Mouse (Mus musculus) hindbrain, postnatal 0 days (tissue): Measurements from ENCODE around the gene Ppt2. TPM values are rescaled to one million over a fixed set of nuclear protein-coding genes. Genes with fewer than 3 reads are reported as not detected.

Source experiments
- ATAC-seq: fragments of 200-750 bp; cut with Nextera tagmentation; 2 replicates; pipeline ENCODE4 v1.8.0; 2017; ENCODE audit warnings: mild to moderate bottlenecking, moderate TSS enrichment, moderate library complexity
- DNase-seq: peaks from one replicate; pipeline ENCODE4 v3.0.0-alpha.2; 2015; ENCODE audit warnings: low spot score
- H3K27ac ChIP-seq: fragments of 300-500 bp; sonication (generic); 2 replicates; pipeline ENCODE4 v1.5.1; 2014; ENCODE audit warnings: mild to moderate bottlenecking
- H3K27me3 ChIP-seq: fragments of 300-500 bp; sonication (generic); 2 replicates; pipeline ENCODE4 v1.6.1; 2014; ENCODE audit warnings: low read length, mixed read lengths; ENCODE audit not compliant: insufficient read depth
- H3K36me3 ChIP-seq: fragments of 300-500 bp; sonication (generic); 2 replicates; pipeline ENCODE4 v1.6.1; 2014; ENCODE audit warnings: low read length, mixed read lengths; ENCODE audit not compliant: insufficient read depth
- H3K4me1 ChIP-seq: fragments of 300-500 bp; sonication (generic); 2 replicates; pipeline ENCODE4 v1.6.1; 2014; ENCODE audit warnings: antibody characterized with exemption, low read length, mixed read lengths; ENCODE audit not compliant: insufficient read depth
- H3K4me2 ChIP-seq: fragments of 300-500 bp; sonication (generic); 2 replicates; pipeline ENCODE4 v1.6.1; 2014; ENCODE audit warnings: low read depth, mild to moderate bottlenecking, low read length, moderate library complexity, mixed read lengths
- H3K4me3 ChIP-seq: fragments of 300-500 bp; sonication (generic); 2 replicates; pipeline ENCODE4 v1.5.1; 2014; ENCODE audit warnings: low read length
- H3K9ac ChIP-seq: fragments of 300-500 bp; sonication (generic); replicated peaks from 2 replicates; pipeline ENCODE4 v1.6.1; 2014; ENCODE audit warnings: mild to moderate bottlenecking, low read length, moderate library complexity, mixed read lengths
- H3K9me3 ChIP-seq: fragments of 300-500 bp; sonication (generic); 2 replicates; pipeline ENCODE4 v1.6.1; 2016; ENCODE audit warnings: low read length, mixed read lengths
- CTCF ChIP-seq: IDR thresholded peaks from 2 replicates; pipeline ENCODE4 v1.5.1; 2016; ENCODE audit warnings: antibody characterized with exemption, control low read depth, low read depth
- WGBS: fragments of 180-500 bp; shearing (Covaris S2); extraction: QIAGEN DNeasy Blood & Tissue Kit; methylation state at CpG from one replicate; pipeline ENCODE4 v1.1.7; 2014; 5-methylcytosine and 5-hydroxymethylcytosine counted together
- polyA plus RNA-seq: library from polyadenylated mRNA; unstranded; fragments of >200 nt; fragmentation: Nextera tagmentation; extraction: Ambion mirVana; gene quantifications from 2 replicates; pipeline ENCODE4 v1.2.1, GENCODE M21; 2015
- total RNA-seq: library from RNA; depleted of rRNA; stranded (reverse); fragments of >200 nt; gene quantifications from 2 replicates; pipeline ENCODE4 v1.2.3, GENCODE M21; 2014

Gene Ppt2
- total and polyA plus RNA-seq, 2 experiments from 2014 or later = 20.0 to 33.6 TPM

DNA sequence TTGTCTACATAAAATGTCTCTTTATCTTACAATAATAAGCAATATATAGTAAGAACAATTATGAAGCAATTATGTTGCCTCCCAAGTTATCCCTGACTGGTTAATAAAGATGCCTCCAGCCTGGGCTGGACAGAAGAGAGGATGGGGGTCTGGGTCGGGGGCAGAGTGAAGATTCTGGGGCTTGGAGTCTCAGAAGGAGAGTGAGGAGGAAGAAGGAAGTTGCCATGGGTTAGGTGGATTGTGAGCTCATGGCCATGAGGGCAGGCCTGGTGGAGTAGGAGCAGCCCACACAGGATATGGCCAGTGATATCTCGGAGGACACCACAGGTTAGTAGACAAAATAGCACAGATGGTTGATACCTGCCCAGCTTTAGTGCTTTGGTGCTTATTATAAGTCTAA lies 29.8 kb upstream of the Ppt2 start:
- ATAC-seq = no peak
- WGBS = 85% methylated on average over 2 of the region's 2 CpGs

DNA sequence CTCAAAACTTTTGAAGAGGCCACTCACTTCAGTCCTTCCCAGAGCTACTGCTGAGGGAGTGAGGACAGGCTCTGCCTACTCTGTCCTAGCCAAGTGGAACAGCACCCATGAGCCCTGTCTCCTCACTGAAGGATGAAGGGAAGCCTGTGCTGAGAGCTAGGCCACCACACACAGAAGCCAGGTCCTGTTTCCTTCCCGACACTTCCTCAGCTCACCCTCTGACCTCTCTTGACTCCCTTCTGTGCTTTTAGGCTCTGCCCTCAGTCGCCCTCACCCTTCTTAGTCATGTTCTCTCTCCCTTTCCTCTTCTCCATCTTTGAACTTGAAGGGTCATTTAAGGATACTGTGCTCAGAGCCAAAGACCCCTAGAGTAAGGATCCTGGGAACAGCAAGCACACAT lies 29.0 kb upstream of the Ppt2 start:
- H3K27me3 ChIP-seq = peaks cover 5% of the 10 kb centered on the region; the same call in 1 of the 2 replicates
- no peak overlapping the region for H3K9ac ChIP-seq
- no peaks in the 10 kb centered on the region for H3K9me3 ChIP-seq
- no peak overlapping the region for H3K4me2 ChIP-seq
- WGBS = 33% methylated on average over 2 of the region's 2 CpGs
- H3K36me3 ChIP-seq = peaks cover 16% of the 10 kb centered on the region
- no peak for ATAC-seq
- H3K4me1 ChIP-seq = peaks cover 10% of the 10 kb centered on the region; the same call in 1 of the 2 replicates
- no peak overlapping the region for H3K4me3 ChIP-seq
- DNase-seq = no peak
- no peak for TF ChIP-seq CTCF
- H3K27ac ChIP-seq = no peak overlapping the region

More for the DNA sequence above, 29.8 kb upstream of the Ppt2 start:
- Histone ChIP-seq H3K4me3 (no peak overlapping the region), H3K27ac (no peak overlapping the region), H3K4me1 (peaks cover 10% of the 10 kb centered on the region; the same call in 1 of the 2 replicates), H3K36me3 (peaks cover 7% of the 10 kb centered on the region), H3K9me3 (no peaks in the 10 kb centered on the region), H3K4me2 (no peak overlapping the region), H3K9ac (no peak overlapping the region), H3K27me3 (peaks cover 5% of the 10 kb centered on the region; the same call in 1 of the 2 replicates)
- no peak for DNase-seq
- no peak for TF ChIP-seq CTCF

DNA sequence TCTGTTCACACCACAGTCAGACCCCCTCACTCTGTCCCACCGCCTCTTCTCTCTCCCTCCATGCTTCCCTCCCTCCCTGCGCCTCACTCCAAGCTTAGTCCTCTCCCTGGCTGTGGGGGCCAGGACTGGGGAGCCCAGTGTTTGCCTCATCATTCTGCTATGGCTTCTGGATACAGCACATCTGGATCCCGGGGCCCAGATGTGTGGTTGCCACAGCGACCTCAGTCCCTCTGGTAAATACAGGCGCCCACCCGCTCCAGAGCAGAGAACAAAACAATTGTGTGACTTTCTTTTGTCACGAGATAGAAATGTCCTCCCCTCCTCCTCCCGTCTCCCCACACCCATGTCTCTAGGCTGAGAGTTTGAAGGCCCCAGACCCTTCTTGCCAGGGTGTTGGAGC lies 28.4 kb upstream of the Ppt2 start:
- 29% methylated on average over 8 of the region's 8 CpGs for WGBS
- Histone ChIP-seq H3K9ac (no peak overlapping the region), H3K9me3 (no peaks in the 10 kb centered on the region), H3K36me3 (peaks cover 21% of the 10 kb centered on the region), H3K4me1 (peaks cover 10% of the 10 kb centered on the region; the same call in 1 of the 2 replicates), H3K27me3 (peaks cover 5% of the 10 kb centered on the region; the same call in 1 of the 2 replicates), H3K4me3 (no peak overlapping the region), H3K4me2 (no peak overlapping the region), H3K27ac (no peak overlapping the region)
- ATAC-seq = no peak
- DNase-seq = no peak
- TF ChIP-seq CTCF = no peak

GRCm38 (mm10) chr17:34655581-34655991 lies 27.3 kb upstream of the Ppt2 start:
- Histone ChIP-seq H3K9me3 (no peaks in the 10 kb centered on the region), H3K27ac (0 out of 2 replicates have a peak overlapping the region, but pooled peaks have one; percentile 38), H3K4me1 (peaks cover 10% of the 10 kb centered on the region; the same call in 1 of the 2 replicates), H3K9ac (no peak overlapping the region), H3K4me3 (no peak overlapping the region), H3K4me2 (no peak overlapping the region), H3K36me3 (peaks cover 30% of the 10 kb centered on the region), H3K27me3 (peaks cover under 1% of the 10 kb centered on the region; the same call in 1 of the 2 replicates)
- peak; percentile 52 for TF ChIP-seq CTCF
- WGBS = 24% methylated on average over 4 of the region's 4 CpGs
- ATAC-seq (peak; percentile 70), DNase-seq (peak; percentile 77)

DNA sequence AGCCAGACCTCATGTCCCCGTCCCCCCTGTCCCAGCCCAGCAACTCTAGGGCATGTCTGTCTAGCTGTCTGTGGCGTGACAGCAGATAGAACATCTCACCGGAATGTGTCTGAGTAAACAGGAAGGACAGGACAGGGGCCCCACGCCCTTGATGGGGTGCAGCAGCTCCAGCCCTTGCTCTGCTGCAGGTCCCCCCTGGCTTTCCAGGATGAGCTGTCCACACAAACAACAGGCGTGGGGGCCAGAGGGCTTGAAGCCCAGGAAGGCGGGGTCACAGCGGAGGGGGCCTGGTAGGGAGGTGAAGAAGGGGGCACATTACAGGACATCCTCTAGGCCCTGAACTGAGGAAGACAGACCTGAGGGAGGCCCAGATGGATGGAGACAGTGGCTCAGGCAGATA lies 26.9 kb upstream of the Ppt2 start:
- TF ChIP-seq CTCF = no peak
- H3K4me1 ChIP-seq = peaks cover 10% of the 10 kb centered on the region; the same call in 1 of the 2 replicates
- WGBS = 75% methylated on average over 7 of the region's 7 CpGs
- no peak overlapping the region for H3K9ac ChIP-seq
- DNase-seq (no peak), ATAC-seq (0 out of 2 replicates have a peak, but pooled peaks have one; percentile 3)
- no peaks in the 10 kb centered on the region for H3K9me3 ChIP-seq
- no peak overlapping the region for H3K4me2 ChIP-seq
- H3K36me3 ChIP-seq = peaks cover 34% of the 10 kb centered on the region
- peak overlapping the region; percentile 38; the same call in 1 of the 2 replicates for H3K27ac ChIP-seq
- no peak overlapping the region for H3K4me3 ChIP-seq
- no peaks in the 10 kb centered on the region; the same call in 1 of the 2 replicates for H3K27me3 ChIP-seq

DNA sequence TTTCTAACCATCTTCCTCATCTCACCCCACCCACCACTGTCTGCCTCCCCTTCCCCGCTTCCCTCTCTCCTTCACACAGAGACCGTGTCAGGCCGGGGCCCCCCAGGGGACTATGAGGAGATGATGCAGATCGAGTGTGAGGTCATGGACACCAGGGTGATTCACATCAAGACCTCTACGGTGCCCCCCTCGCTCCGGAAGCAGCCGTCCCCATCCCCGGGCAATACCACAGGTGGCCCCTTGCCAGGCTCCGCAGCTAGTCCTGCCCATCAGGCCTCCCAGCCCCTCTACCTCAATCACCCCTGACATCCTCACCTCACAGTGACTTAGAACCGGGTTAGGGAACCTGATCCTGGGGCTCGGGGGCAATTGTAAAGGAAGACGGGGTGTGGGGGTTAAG lies 26.1 kb upstream of the Ppt2 start:
- no peak overlapping the region for H3K4me3 ChIP-seq
- H3K4me2 ChIP-seq = no peak overlapping the region
- no peaks in the 10 kb centered on the region for H3K9me3 ChIP-seq
- no peak overlapping the region for H3K27ac ChIP-seq
- peaks cover 10% of the 10 kb centered on the region; the same call in 1 of the 2 replicates for H3K4me1 ChIP-seq
- ATAC-seq = no peak
- H3K36me3 ChIP-seq = peaks cover 37% of the 10 kb centered on the region
- DNase-seq = no peak
- no peak overlapping the region for H3K9ac ChIP-seq
- 93% methylated on average over 13 of the region's 13 CpGs for WGBS
- no peaks in the 10 kb centered on the region for H3K27me3 ChIP-seq
- TF ChIP-seq CTCF = no peak

GRCm38 (mm10) chr17:34653746-34654285 lies 25.5 kb upstream of the Ppt2 start:
- no peak overlapping the region for H3K4me3 ChIP-seq
- no peak overlapping the region for H3K4me2 ChIP-seq
- ATAC-seq (no peak), DNase-seq (peak; percentile 65)
- H3K9ac ChIP-seq = no peak overlapping the region
- H3K36me3 ChIP-seq = peaks cover 42% of the 10 kb centered on the region
- 64% methylated on average over 9 of the region's 9 CpGs for WGBS
- H3K4me1 ChIP-seq = peaks cover 10% of the 10 kb centered on the region; the same call in 1 of the 2 replicates
- no peak overlapping the region for H3K27ac ChIP-seq
- no peaks in the 10 kb centered on the region for H3K27me3 ChIP-seq
- peak; percentile 81 for TF ChIP-seq CTCF
- no peaks in the 10 kb centered on the region for H3K9me3 ChIP-seq
